Mouse (Mus musculus) megakaryocyte, embryonic 14.5 days (primary cell): ENCODE data around the gene Ess2. TPM values are rescaled to one million over a fixed set of nuclear protein-coding genes. Genes with fewer than 3 reads are reported as not detected.
"Not testable (repeated sequence)": the region's sequence is repeated elsewhere in the genome, so short reads cannot be mapped to it uniquely, and the experiment has no call there.

Experiments used
- H3K27me3 ChIP-seq: replicated peaks from 2 replicates; pipeline ENCODE3; 2012; ENCODE audit warnings: inconsistent platforms
- H3K36me3 ChIP-seq: replicated peaks from 2 replicates; pipeline ENCODE3; 2012; ENCODE audit warnings: low read length, inconsistent platforms, mixed read lengths
- H3K4me1 ChIP-seq: 2 replicates; pipeline ENCODE4 v1.6.1; 2012; ENCODE audit warnings: inconsistent platforms
- H3K4me3 ChIP-seq: replicated peaks from 2 replicates; pipeline ENCODE3; 2012; ENCODE audit warnings: moderate library complexity, mild to moderate bottlenecking, inconsistent platforms
- H3K9me3 ChIP-seq: 2 replicates; pipeline ENCODE4 v1.6.1; 2012; ENCODE audit warnings: inconsistent platforms
- FLI1 ChIP-seq: IDR thresholded peaks from 2 replicates; pipeline ENCODE4 v1.6.1; 2012; ENCODE audit warnings: low read length, inconsistent platforms, mixed read lengths
- GATA1 ChIP-seq: IDR thresholded peaks from 3 replicates; pipeline ENCODE4 v1.6.1; 2012; ENCODE audit warnings: mixed read lengths, low read length, inconsistent platforms, borderline replicate concordance
- polyA plus RNA-seq: library from polyadenylated mRNA; stranded (reverse); fragments of >175 nt; gene quantifications from 2 replicates; pipeline ENCODE4 v1.2.3, GENCODE M21; 2012; ENCODE audit warnings: low replicate concordance; ENCODE audit not compliant: insufficient read depth

Ess2 gene
- 21.8 and 24.0 TPM in 2 replicates for polyA plus RNA-seq

GRCm38 (mm10) chr16:17911052-17911595 lies at the start of gene Ess2:
Gene Ess2 (minus strand): TSS chr16:17911348.
- H3K4me1 ChIP-seq, result peaks cover 37% of the 10 kb centered on the region
- peaks cover 37% of the 10 kb centered on the region for H3K36me3 ChIP-seq
- H3K4me3 ChIP-seq, result peak within 1 kb of the TSS; percentile 97
- 0 out of 2 replicates have a peak, but pooled peaks cover 4% of the 10 kb centered on the region for H3K9me3 ChIP-seq
- TF ChIP-seq FLI1, result no peak
- no peak for TF ChIP-seq GATA1
- peaks cover 44% of the 10 kb centered on the region for H3K27me3 ChIP-seq

GRCm38 (mm10) chr16:17956052-17956638 lies 45.0 kb upstream of the Ess2 start:
- H3K9me3 ChIP-seq, result peaks cover 21% of the 10 kb centered on the region
- H3K36me3 ChIP-seq, H3K4me3 ChIP-seq, H3K27me3 ChIP-seq, H3K4me1 ChIP-seq: not testable (repeated sequence)

- peaks cover 12% of the 10 kb centered on the region for H3K4me1 ChIP-seq
- no peak overlapping the region for H3K4me3 ChIP-seq
- peaks cover 9% of the 10 kb centered on the region for H3K27me3 ChIP-seq
- H3K9me3 ChIP-seq, result peaks cover 11% of the 10 kb centered on the region
- no peaks in the 10 kb centered on the region for H3K36me3 ChIP-seq
- TF ChIP-seq FLI1 (no peak), GATA1 (no peak)
Measured at GRCm38 (mm10) chr16:17951618-17952017, 40.5 kb upstream of the Ess2 start.

- Histone ChIP-seq H3K36me3 (no peaks in the 10 kb centered on the region), H3K4me3 (no peak overlapping the region), H3K4me1 (peaks cover 17% of the 10 kb centered on the region), H3K27me3 (peaks cover 17% of the 10 kb centered on the region), H3K9me3 (peaks cover 8% of the 10 kb centered on the region)
- TF ChIP-seq FLI1 (no peak), GATA1 (no peak)
Measured at GRCm38 (mm10) chr16:17950068-17950467, 38.9 kb upstream of the Ess2 start.

GRCm38 (mm10) chr16:17949421-17949877 lies 38.3 kb upstream of the Ess2 start:
- H3K36me3 ChIP-seq, result no peaks in the 10 kb centered on the region
- H3K27me3 ChIP-seq, result peaks cover 20% of the 10 kb centered on the region
- H3K9me3 ChIP-seq, result peaks cover 8% of the 10 kb centered on the region
- H3K4me3 ChIP-seq, result no peak overlapping the region
- no peak for TF ChIP-seq GATA1
- TF ChIP-seq FLI1, result no peak
- peaks cover 20% of the 10 kb centered on the region for H3K4me1 ChIP-seq

- Histone ChIP-seq H3K9me3 (0 out of 2 replicates have a peak, but pooled peaks cover 2% of the 10 kb centered on the region), H3K36me3 (no peaks in the 10 kb centered on the region), H3K4me1 (peaks cover 14% of the 10 kb centered on the region), H3K4me3 (peak overlapping the region; percentile 71), H3K27me3 (peaks cover 20% of the 10 kb centered on the region)
- TF ChIP-seq FLI1 (no peak), GATA1 (no peak)
Measured at GRCm38 (mm10) chr16:17945081-17945831, 34.1 kb upstream of the Ess2 start.

GRCm38 (mm10) chr16:17943466-17943865 lies 32.3 kb upstream of the Ess2 start:
- Histone ChIP-seq H3K4me1 (peaks cover 20% of the 10 kb centered on the region), H3K4me3 (no peak overlapping the region), H3K36me3 (no peaks in the 10 kb centered on the region), H3K9me3 (0 out of 2 replicates have a peak, but pooled peaks cover 2% of the 10 kb centered on the region), H3K27me3 (peaks cover 17% of the 10 kb centered on the region)
- TF ChIP-seq FLI1 (no peak), GATA1 (no peak)

GRCm38 (mm10) chr16:17939255-17939751 lies 28.2 kb upstream of the Ess2 start:
- TF ChIP-seq FLI1 (no peak), GATA1 (no peak)
- H3K27me3 ChIP-seq, result no peaks in the 10 kb centered on the region
- H3K36me3 ChIP-seq, result no peaks in the 10 kb centered on the region
- peaks cover 54% of the 10 kb centered on the region for H3K4me1 ChIP-seq
- peak overlapping the region; percentile 28 for H3K4me3 ChIP-seq
- H3K9me3 ChIP-seq, result no peaks in the 10 kb centered on the region

- H3K4me1 ChIP-seq, result peaks cover 58% of the 10 kb centered on the region
- H3K9me3 ChIP-seq, result no peaks in the 10 kb centered on the region
- TF ChIP-seq FLI1 (no peak), GATA1 (no peak)
- peak overlapping the region; percentile 67 for H3K4me3 ChIP-seq
- no peaks in the 10 kb centered on the region for H3K27me3 ChIP-seq
- H3K36me3 ChIP-seq, result no peaks in the 10 kb centered on the region
Measured at GRCm38 (mm10) chr16:17938821-17939220, 27.7 kb upstream of the Ess2 start.

- Histone ChIP-seq H3K9me3 (no peaks in the 10 kb centered on the region), H3K4me3 (peak overlapping the region; percentile 51), H3K4me1 (peaks cover 65% of the 10 kb centered on the region), H3K36me3 (no peaks in the 10 kb centered on the region), H3K27me3 (no peaks in the 10 kb centered on the region)
- no peak for TF ChIP-seq GATA1
- TF ChIP-seq FLI1, result no peak
Measured at GRCm38 (mm10) chr16:17938187-17938586, 27.0 kb upstream of the Ess2 start.
